Mouse (Mus musculus) heart, embryonic 12.5 days (tissue): ENCODE results near the gene Srcin1. TPM values are rescaled to one million over a fixed set of nuclear protein-coding genes. Genes with fewer than 3 reads are reported as not detected.

Experiments
- ATAC-seq: fragments of 200-750 bp; cut with Nextera tagmentation; 2 replicates; pipeline ENCODE4 v1.8.0; 2017; ENCODE audit warnings: moderate TSS enrichment, moderate library complexity; ENCODE audit not compliant: insufficient number of reproducible peaks, low FRiP score
- H3K27ac ChIP-seq: fragments of 300-500 bp; sonication (generic); 2 replicates; pipeline ENCODE4 v1.5.1; 2016; ENCODE audit warnings: mild to moderate bottlenecking, moderate library complexity; ENCODE audit not compliant: poor library complexity, severe bottlenecking
- H3K27me3 ChIP-seq: fragments of 300-500 bp; sonication (generic); replicated peaks from 2 replicates; pipeline ENCODE4 v1.6.1; 2016; ENCODE audit warnings: mild to moderate bottlenecking, moderate library complexity
- H3K36me3 ChIP-seq: fragments of 300-500 bp; sonication (generic); 2 replicates; pipeline ENCODE4 v1.6.1; 2016; ENCODE audit warnings: mild to moderate bottlenecking, moderate library complexity
- H3K4me1 ChIP-seq: fragments of 300-500 bp; sonication (generic); replicated peaks from 2 replicates; pipeline ENCODE4 v1.6.1; 2016; ENCODE audit warnings: mild to moderate bottlenecking
- H3K4me2 ChIP-seq: fragments of 300-500 bp; sonication (generic); 2 replicates; pipeline ENCODE4 v1.6.1; 2016; ENCODE audit warnings: mild to moderate bottlenecking, moderate library complexity
- H3K4me3 ChIP-seq: fragments of 300-500 bp; sonication (generic); 2 replicates; pipeline ENCODE4 v1.5.1; 2016; ENCODE audit warnings: mild to moderate bottlenecking
- H3K9ac ChIP-seq: fragments of 300-500 bp; sonication (generic); 2 replicates; pipeline ENCODE4 v1.6.1; 2016; ENCODE audit warnings: mild to moderate bottlenecking, moderate library complexity
- H3K9me3 ChIP-seq: fragments of 300-500 bp; sonication (generic); replicated peaks from 2 replicates; pipeline ENCODE4 v1.6.1; 2016; ENCODE audit warnings: mild to moderate bottlenecking, moderate library complexity
- WGBS: fragments of 180-500 bp; shearing (Covaris S2); methylation state at CpG from one replicate; pipeline ENCODE4 v1.1.7; 2016; 5-methylcytosine and 5-hydroxymethylcytosine counted together
- polyA plus RNA-seq: library from polyadenylated mRNA; unstranded; fragments of >200 nt; fragmentation: Nextera tagmentation; extraction: Ambion mirVana; gene quantifications from 2 replicates; pipeline ENCODE4 v1.2.1, GENCODE M21; 2016

Gene Srcin1
- polyA plus RNA-seq, 1 experiment from 2014 or later, result not detected

DNA sequence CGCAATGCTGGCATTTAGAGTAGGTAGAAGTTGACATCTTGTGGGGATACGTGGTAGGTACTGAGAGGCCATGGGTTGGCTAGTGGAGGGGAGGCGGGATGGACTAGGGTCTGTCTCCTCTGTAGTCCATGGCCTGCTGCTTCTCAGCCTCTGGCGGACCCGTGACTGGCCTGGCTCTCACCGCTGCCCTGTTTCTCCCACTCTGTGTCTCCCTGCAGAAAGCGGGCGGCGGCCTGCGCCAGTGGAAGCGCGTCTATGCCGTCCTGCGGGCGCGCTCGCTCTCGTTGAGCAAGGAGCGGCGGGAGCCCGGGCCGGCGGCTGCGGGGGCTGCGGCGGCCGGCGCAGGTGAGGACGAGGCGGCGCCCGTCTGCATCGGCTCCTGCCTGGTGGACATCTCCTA lies 112.8 kb downstream of the Srcin1 start:
- Histone ChIP-seq H3K36me3 (peaks cover 100% of the 10 kb centered on the region), H3K27me3 (no peaks in the 10 kb centered on the region), H3K9me3 (no peaks in the 10 kb centered on the region), H3K4me1 (peaks cover 5% of the 10 kb centered on the region; the same call in 1 of the 2 replicates), H3K27ac (no peak overlapping the region), H3K4me3 (no peak overlapping the region), H3K4me2 (no peak overlapping the region), H3K9ac (no peak overlapping the region)
- no peak for ATAC-seq
- 65% methylated on average over 33 of the region's 33 CpGs for WGBS

GRCm38 (mm10) chr11:97462538-97462937 lies 113.4 kb downstream of the Srcin1 start:
- H3K4me3 ChIP-seq, result no peak overlapping the region
- no peak overlapping the region for H3K9ac ChIP-seq
- 90% methylated on average over 6 of the region's 6 CpGs for WGBS
- no peak overlapping the region for H3K27ac ChIP-seq
- no peak overlapping the region for H3K4me2 ChIP-seq
- H3K36me3 ChIP-seq, result peaks cover 100% of the 10 kb centered on the region
- no peaks in the 10 kb centered on the region for H3K9me3 ChIP-seq
- H3K27me3 ChIP-seq, result no peaks in the 10 kb centered on the region
- H3K4me1 ChIP-seq, result no peaks in the 10 kb centered on the region
- ATAC-seq, result no peak

DNA sequence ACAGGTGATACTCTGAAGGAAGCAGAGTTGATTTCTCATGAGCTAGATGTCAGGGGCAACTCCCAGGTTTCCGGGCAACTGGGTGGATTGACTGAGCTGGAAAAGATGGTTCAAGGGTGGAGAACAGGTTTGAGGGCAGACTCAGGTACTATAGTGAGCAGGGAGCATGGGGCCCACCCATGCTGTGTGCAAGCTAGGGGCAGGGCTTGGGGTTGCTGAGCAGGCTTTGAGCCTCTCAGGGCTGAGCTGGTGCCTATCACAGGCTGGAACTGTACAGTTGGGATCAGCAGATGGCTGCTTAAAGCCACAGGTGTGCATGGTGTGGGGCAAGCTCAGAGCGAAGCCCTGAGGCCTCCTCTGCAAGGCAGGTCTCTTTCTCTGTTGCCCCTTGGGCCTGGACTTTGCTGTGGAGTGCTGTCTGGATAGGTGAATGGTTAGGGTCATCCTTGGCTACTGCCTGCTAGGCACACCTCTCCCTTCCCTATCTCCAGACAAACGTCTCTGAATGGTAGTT lies 114.6 kb downstream of the Srcin1 start:
- Histone ChIP-seq H3K27me3 (no peaks in the 10 kb centered on the region), H3K9ac (no peak overlapping the region), H3K4me3 (no peak overlapping the region), H3K4me1 (no peaks in the 10 kb centered on the region), H3K27ac (no peak overlapping the region), H3K4me2 (no peak overlapping the region), H3K36me3 (peaks cover 100% of the 10 kb centered on the region), H3K9me3 (no peaks in the 10 kb centered on the region)
- WGBS, result 92% methylated on average over 3 of the region's 3 CpGs
- no peak for ATAC-seq

Other genes with a start within 250 kb of the Srcin1 start
- 0.06 and 0.08 TPM in 2 replicates for gene Gpr179, start 224.1 kb downstream of the Srcin1 start, polyA plus RNA-seq
- 5.4 and 6.0 TPM in 2 replicates for gene Socs7, start 213.6 kb downstream of the Srcin1 start, polyA plus RNA-seq
- 12.4 and 12.5 TPM in 2 replicates for gene Arhgap23, start 160.7 kb downstream of the Srcin1 start, polyA plus RNA-seq
- gene 4933428G20Rik, start 75.8 kb downstream of the Srcin1 start, polyA plus RNA-seq, result 0.90 and 1.00 TPM in 2 replicates
- gene Epop, start 53.5 kb upstream of the Srcin1 start, polyA plus RNA-seq, result 2.0 and 2.5 TPM in 2 replicates
- 1.8 and 2.2 TPM in 2 replicates for gene Mllt6, start 87.2 kb upstream of the Srcin1 start, polyA plus RNA-seq
- 40.5 and 44.8 TPM in 2 replicates for gene Cisd3, start 109.6 kb upstream of the Srcin1 start, polyA plus RNA-seq
- gene Pcgf2, start 124.3 kb upstream of the Srcin1 start, polyA plus RNA-seq, result 11.0 and 12.3 TPM in 2 replicates
- 342 and 374 TPM in 2 replicates for gene Psmb3, start 127.2 kb upstream of the Srcin1 start, polyA plus RNA-seq
- 1.3 and 1.4 TPM in 2 replicates for gene Pip4k2b, start 168.5 kb upstream of the Srcin1 start, polyA plus RNA-seq
- 10.9 and 11.4 TPM in 2 replicates for gene Cwc25, start 190.4 kb upstream of the Srcin1 start, polyA plus RNA-seq
- gene 1700001P01Rik, start 199.7 kb upstream of the Srcin1 start, polyA plus RNA-seq, result not detected in 2 replicates
- 404 and 410 TPM in 2 replicates for gene Rpl23, start 206.3 kb upstream of the Srcin1 start, polyA plus RNA-seq
- 46.9 and 49.5 TPM in 2 replicates for gene Lasp1, start 222.8 kb upstream of the Srcin1 start, polyA plus RNA-seq